Mouse (Mus musculus): ENCODE data around the gene Olfr435.

DNA sequence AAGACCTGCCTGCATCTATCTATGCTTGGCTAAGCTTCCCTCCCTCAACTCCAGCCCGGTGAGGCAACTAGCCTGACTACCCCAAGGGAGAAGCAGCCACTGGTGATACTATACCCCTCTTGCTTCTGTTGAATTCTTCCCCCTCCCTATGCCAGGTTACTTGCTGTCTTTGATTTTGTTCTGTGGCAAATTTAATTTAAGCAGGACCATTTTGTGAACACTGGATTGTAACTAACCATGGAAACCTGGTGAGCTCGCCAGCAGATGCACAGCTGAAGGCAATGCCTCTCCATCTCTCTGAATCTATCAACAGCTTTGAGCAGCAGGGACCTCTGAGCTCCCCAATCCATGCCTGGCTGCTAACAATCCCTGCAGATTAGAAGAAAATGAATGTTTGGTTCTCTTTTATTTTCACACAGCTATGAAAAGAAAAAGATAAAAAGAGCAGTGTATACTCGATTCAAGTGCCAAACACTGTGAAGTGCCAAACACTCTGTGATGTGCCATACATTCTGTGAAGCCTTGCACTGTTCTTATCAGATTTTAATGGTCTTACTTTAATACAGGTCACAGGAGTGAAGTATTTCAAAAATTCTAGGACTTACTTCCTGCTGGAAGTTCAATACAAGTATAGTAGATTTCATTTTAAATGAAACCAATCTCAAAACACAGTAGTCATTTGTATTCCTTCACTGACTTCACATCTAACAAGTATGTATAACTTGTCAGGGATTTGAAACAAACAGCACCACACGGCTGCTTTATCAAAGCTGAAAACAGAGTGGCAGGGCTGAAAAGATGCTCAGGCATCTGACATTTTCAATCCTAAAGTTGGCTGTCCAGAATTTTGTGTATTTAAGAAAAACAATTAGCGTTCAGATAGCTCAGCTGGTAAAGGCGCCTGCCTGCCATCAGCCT, 18.1 kb upstream of the Olfr435 start:
- TF ChIP-seq GATA1 (IDR thresholded peaks at IDR 0.05; ENCODE audit: low read length), result no peak
- no peak for TF ChIP-seq TAL1 (IDR thresholded peaks at IDR 0.05; ENCODE audit: low read length)
